Mouse (Mus musculus): ENCODE measurements around the gene Shank1. TPM values are rescaled to one million over a fixed set of nuclear protein-coding genes. Genes with fewer than 3 reads are reported as not detected.
"Not testable (repeated sequence)": the region's sequence is repeated elsewhere in the genome, so short reads cannot be mapped to it uniquely, and the experiment has no call there.

The Shank1 gene
- polyA plus RNA-seq, 1 experiment = 0.07 TPM

DNA sequence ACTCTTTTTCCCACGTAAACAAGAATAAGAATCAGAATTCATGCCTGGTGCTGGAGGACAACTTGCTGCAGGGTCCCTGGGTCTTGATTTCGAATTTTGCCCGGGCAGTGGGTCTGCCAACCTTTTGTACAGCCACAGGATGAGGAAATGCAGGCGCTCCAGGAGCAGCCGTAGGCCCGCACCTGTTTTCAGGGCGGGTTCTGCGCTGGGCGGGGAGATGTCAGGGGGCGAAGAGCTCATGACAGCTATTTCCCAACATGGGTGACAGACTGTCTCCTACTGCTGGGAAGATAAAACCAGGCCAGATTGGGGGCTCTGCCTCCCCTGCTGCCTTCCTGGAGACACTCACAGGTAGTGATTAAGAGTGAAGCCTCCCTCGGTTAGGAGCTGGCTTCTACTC, 36.0 kb upstream of the Shank1 start:
- no peak for TF ChIP-seq FLI1 (IDR thresholded peaks at IDR 0.05; ENCODE audit: low read length)
- no peak for TF ChIP-seq GATA1 (IDR thresholded peaks at IDR 0.05; ENCODE audit: borderline replicate concordance, low read length)
- peaks cover 34% of the 10 kb centered on the region for H3K27me3 ChIP-seq (replicated peaks)
- H3K9me3 ChIP-seq = peaks cover 16% of the 10 kb centered on the region
- H3K4me3 ChIP-seq (replicated peaks) = no peak overlapping the region
- H3K36me3 ChIP-seq (replicated peaks; ENCODE audit: low read length) = no peaks in the 10 kb centered on the region
- H3K4me1 ChIP-seq = no peaks in the 10 kb centered on the region; the same call in 1 of the 2 replicates

DNA sequence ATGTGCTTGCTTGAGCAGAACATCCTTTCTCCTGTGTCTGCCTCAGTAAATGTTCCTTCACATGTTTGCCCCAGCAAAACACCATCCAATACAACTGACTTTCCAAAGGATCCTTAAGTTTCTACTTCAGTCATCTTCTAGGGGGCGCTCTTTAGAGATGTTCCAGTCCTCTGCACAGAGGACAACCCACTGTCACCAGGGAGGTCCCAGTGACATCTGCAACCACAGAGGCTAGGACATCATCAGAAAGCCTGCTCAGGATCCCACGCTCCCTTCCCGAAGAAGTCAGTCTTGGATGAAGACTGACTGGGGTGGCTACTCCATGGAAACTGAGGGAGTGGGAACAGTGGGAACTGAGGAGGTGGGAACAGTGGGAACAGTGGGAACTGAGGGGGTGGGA, 34.5 kb upstream of the Shank1 start:
- peaks cover 38% of the 10 kb centered on the region for H3K27me3 ChIP-seq (replicated peaks)
- no peak for TF ChIP-seq FLI1 (IDR thresholded peaks at IDR 0.05; ENCODE audit: low read length)
- no peak for TF ChIP-seq GATA1 (IDR thresholded peaks at IDR 0.05; ENCODE audit: borderline replicate concordance, low read length)

DNA sequence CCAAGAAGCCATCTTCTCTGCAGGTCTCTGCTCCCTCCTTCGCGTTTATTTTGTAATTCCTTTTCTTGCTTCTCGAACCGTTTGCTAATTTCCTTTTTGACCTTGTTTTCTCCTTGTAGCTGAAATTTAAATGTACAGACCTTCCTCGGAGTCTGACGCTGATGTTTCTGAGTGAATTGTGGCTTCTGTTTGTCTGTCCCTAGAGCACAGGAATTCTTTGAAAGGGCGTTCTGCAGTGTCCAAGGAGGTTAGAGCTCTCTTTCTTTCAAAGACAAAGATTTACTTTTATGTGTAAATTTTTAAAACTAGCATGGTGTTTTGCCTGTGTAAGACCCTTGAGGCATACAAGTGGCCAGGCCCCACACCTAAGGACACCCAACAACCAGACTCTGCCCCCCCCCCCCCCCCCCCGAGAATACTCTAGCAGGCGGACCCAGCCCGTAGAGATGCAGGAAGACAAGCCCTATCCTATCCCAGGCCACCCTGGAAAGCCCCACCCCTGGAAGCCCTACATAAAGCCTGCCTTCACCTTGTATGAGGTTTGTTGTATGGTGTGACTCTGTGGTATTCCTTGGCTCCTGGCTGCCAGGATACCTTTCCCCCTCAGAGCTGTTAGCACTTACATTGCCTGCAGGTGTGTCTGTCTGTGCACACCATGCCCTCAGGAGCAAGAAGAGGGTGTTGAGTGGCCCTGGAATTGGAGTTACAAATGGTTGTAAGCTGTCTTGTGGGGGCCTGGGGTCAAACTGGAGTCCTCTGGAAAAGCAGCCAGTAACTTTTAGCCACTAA, 33.4 kb upstream of the Shank1 start:
- H3K4me1 ChIP-seq = no peaks in the 10 kb centered on the region; the same call in 1 of the 2 replicates
- H3K36me3 ChIP-seq (replicated peaks; ENCODE audit: low read length) = no peaks in the 10 kb centered on the region
- peaks cover 41% of the 10 kb centered on the region for H3K27me3 ChIP-seq (replicated peaks)
- H3K4me3 ChIP-seq (replicated peaks) = no peak overlapping the region
- no peak for TF ChIP-seq GATA1 (IDR thresholded peaks at IDR 0.05; ENCODE audit: borderline replicate concordance, low read length)
- no peak for TF ChIP-seq FLI1 (IDR thresholded peaks at IDR 0.05; ENCODE audit: low read length)
- peaks cover 12% of the 10 kb centered on the region for H3K9me3 ChIP-seq

More for the DNA sequence above, 34.5 kb upstream of the Shank1 start:
- Histone ChIP-seq H3K4me3 (replicated peaks) (no peak overlapping the region), H3K9me3 (peaks cover 16% of the 10 kb centered on the region), H3K4me1 (no peaks in the 10 kb centered on the region; the same call in 1 of the 2 replicates), H3K36me3 (replicated peaks; ENCODE audit: low read length) (no peaks in the 10 kb centered on the region)

DNA sequence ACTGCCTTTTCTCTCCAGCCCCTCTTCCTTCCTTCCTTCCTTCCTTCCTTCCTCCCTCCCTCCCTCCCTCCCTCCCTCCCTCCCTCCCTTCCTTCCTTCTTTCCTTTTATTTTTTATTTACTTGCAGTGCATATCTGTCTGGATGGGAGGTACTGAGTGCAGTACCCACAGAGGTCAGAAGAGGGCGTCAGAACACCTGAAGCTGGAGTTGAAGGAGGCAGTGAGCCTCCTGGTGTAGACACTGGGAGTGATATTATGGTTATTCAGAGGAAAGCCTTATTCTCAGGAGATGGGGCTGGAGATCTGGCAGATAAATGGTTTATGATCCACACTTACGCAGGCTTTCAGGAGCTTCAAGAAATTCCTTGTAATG, 32.8 kb upstream of the Shank1 start:
- peaks cover 46% of the 10 kb centered on the region for H3K27me3 ChIP-seq (replicated peaks)
- H3K36me3 ChIP-seq (replicated peaks; ENCODE audit: low read length) = no peaks in the 10 kb centered on the region
- H3K4me3 ChIP-seq (replicated peaks) = no peak overlapping the region
- peaks cover 12% of the 10 kb centered on the region for H3K9me3 ChIP-seq
- no peaks in the 10 kb centered on the region; the same call in 1 of the 2 replicates for H3K4me1 ChIP-seq
- TF ChIP-seq FLI1 (IDR thresholded peaks at IDR 0.05; ENCODE audit: low read length) (no peak), GATA1 (IDR thresholded peaks at IDR 0.05; ENCODE audit: borderline replicate concordance, low read length) (no peak)

DNA sequence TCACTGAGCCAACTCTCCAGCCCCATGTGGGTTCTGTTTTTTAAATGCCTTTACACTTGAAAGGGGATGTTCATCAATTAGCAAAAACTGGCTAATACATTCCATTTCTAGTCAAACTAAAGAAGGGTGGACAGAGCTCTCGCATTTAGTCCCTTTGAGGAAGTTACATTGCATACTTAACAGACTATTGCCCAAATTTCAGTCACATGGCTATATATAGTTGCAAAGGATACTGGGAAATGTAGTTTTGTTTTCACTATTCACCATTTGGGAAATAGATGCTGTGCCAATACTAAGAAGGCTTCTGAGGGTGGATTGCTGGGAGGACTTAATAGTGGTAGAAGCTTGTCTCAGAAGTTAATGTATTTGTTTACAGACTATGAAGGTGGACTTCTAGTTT, 29.1 kb upstream of the Shank1 start:
- Histone ChIP-seq H3K4me3 (replicated peaks) (no peak overlapping the region), H3K4me1 (no peaks in the 10 kb centered on the region), H3K9me3 (peaks cover 12% of the 10 kb centered on the region), H3K36me3 (replicated peaks; ENCODE audit: low read length) (no peaks in the 10 kb centered on the region), H3K27me3 (replicated peaks) (peaks cover 38% of the 10 kb centered on the region)
- TF ChIP-seq GATA1 (IDR thresholded peaks at IDR 0.05; ENCODE audit: borderline replicate concordance, low read length) (no peak), FLI1 (IDR thresholded peaks at IDR 0.05; ENCODE audit: low read length) (no peak)

DNA sequence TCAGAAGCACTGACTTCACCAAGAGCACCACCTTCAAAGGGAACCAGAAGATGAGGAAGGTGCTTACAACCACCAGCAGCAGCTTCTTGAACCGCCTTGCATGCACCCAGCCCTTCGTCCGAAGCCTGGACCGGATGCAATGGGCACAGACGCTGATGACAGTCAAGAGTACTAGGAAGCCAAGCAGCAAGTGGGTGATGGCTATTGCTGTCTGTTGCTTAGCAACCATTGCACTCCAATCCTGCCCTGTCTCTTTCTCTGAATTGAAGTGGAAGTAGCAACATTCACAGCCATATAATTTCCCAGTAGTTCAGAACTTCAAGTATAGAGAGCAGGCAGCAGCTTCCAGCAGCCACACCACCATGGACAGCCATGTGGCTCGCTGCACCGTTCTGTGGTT, 28.5 kb upstream of the Shank1 start:
- Histone ChIP-seq H3K27me3 (replicated peaks) (peaks cover 36% of the 10 kb centered on the region), H3K4me3 (replicated peaks) (no peak overlapping the region), H3K36me3 (replicated peaks; ENCODE audit: low read length) (no peaks in the 10 kb centered on the region), H3K9me3 (peaks cover 9% of the 10 kb centered on the region), H3K4me1 (no peaks in the 10 kb centered on the region)
- no peak for TF ChIP-seq FLI1 (IDR thresholded peaks at IDR 0.05; ENCODE audit: low read length)
- TF ChIP-seq GATA1 (IDR thresholded peaks at IDR 0.05; ENCODE audit: borderline replicate concordance, low read length) = no peak

DNA sequence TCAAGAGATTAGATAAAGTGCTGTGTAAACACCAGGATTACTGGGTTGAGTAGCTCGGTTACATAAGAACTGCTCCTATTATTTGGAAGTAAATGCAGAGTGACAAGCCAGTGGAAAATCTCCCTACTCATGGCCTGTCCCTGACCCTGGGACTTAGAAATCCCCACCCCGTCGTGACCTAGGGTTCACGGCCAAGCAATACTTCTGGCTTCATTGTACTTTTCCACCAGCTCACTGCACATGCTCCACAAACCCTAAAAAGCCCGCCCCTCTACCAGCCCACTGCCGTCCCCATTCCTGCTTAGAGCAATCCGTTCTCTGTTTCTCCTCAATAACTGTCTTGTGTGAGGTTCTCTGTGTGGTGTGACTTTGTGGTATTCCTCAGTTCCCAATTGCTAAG, 22.3 kb upstream of the Shank1 start:
- H3K4me3 ChIP-seq (replicated peaks) = no peak overlapping the region
- no peaks in the 10 kb centered on the region for H3K36me3 ChIP-seq (replicated peaks; ENCODE audit: low read length)
- TF ChIP-seq GATA1 (IDR thresholded peaks at IDR 0.05; ENCODE audit: borderline replicate concordance, low read length) = no peak
- no peak for TF ChIP-seq FLI1 (IDR thresholded peaks at IDR 0.05; ENCODE audit: low read length)
- H3K9me3 ChIP-seq = peaks cover 16% of the 10 kb centered on the region
- no peaks in the 10 kb centered on the region for H3K4me1 ChIP-seq
- H3K27me3 ChIP-seq (replicated peaks) = peaks cover 35% of the 10 kb centered on the region

DNA sequence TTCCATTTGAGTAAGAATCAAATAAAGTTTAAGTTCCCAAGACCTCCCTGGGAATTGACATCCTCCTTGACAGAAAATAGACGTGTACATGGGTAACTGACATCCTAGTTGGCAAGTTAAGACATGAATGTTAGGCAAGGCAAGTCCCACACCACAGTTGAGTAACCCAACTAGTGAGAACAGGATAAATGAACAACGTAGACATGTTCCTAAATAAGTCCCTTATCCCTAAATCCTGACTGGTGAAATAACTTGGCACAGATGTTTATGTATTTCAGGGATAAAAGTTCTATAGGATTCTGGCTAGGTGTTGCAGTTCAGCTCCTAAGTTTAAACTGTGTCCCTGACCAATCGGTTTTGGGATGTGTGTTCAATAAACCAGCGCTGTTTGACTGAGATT, 19.1 kb upstream of the Shank1 start:
- Histone ChIP-seq H3K9me3 (peaks cover 24% of the 10 kb centered on the region), H3K27me3 (replicated peaks) (peaks cover 32% of the 10 kb centered on the region), H3K4me3 (replicated peaks) (no peak overlapping the region), H3K4me1 (no peaks in the 10 kb centered on the region), H3K36me3 (replicated peaks; ENCODE audit: low read length) (no peaks in the 10 kb centered on the region)
- TF ChIP-seq GATA1 (IDR thresholded peaks at IDR 0.05; ENCODE audit: borderline replicate concordance, low read length) = no peak
- no peak for TF ChIP-seq FLI1 (IDR thresholded peaks at IDR 0.05; ENCODE audit: low read length)

DNA sequence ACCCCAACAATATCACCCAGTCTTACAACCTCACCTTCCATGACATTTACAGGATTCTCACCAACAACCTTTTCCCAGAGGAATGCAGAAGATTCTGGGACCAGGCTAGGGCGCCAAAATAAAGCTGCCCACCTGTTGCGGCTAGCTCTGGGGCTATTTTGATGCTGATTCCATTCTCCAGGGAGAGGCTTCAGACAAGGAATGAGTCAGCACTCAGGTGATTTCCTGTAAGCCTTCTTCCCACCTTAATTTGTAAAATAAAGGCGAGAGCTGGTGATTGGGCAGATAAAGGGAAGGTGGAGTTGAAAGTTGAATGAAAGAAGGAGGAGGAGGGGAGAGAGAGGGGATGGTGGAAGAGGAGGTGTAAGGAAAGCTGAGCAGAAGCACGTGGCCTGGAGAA, 18.6 kb upstream of the Shank1 start:
- Histone ChIP-seq H3K4me3 (replicated peaks) (no peak overlapping the region), H3K36me3 (replicated peaks; ENCODE audit: low read length) (no peaks in the 10 kb centered on the region), H3K27me3 (replicated peaks) (peaks cover 34% of the 10 kb centered on the region), H3K4me1 (no peaks in the 10 kb centered on the region), H3K9me3 (peaks cover 28% of the 10 kb centered on the region)
- TF ChIP-seq FLI1 (IDR thresholded peaks at IDR 0.05; ENCODE audit: low read length) (no peak), GATA1 (IDR thresholded peaks at IDR 0.05; ENCODE audit: borderline replicate concordance, low read length) (no peak)

DNA sequence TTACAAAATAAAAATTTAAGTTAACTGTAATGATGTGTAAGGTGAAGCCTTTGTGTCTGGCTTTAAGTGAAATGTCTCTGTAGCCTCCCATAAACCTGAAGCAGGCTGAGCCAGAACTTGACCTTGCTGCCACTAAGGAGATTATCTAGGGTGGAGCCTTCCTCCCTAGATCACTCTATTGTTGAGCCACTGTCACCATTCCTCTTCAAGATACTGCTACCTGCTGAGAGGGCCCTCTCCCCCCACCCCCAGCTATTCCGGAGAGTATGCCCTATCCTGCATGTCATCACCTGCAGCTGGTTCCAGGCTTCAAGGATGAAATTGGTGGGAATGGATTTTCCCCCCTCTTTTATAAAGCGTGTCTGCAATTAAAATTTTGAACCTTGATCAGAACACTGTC, 12.6 kb upstream of the Shank1 start:
- Histone ChIP-seq H3K27me3 (replicated peaks) (peaks cover 25% of the 10 kb centered on the region), H3K9me3 (peaks cover 20% of the 10 kb centered on the region)
- H3K36me3 ChIP-seq (replicated peaks; ENCODE audit: low read length); H3K4me1 ChIP-seq; H3K4me3 ChIP-seq (replicated peaks): not testable (repeated sequence)
